Mouse (Mus musculus): ENCODE measurements around the gene Rasl12. TPM values are rescaled to one million over a fixed set of nuclear protein-coding genes. Genes with fewer than 3 reads are reported as not detected.

Gene Rasl12
- polyA plus RNA-seq, 1 experiment from 2014 or later: 11.9 TPM

- no peak overlapping the region for H3K4me3 ChIP-seq
- H3K9ac ChIP-seq: no peak overlapping the region
- peaks cover 4% of the 10 kb centered on the region; the same call in 1 of the 2 replicates for H3K4me1 ChIP-seq
- H3K4me2 ChIP-seq (replicated peaks): no peak overlapping the region
- no peak overlapping the region for H3K27ac ChIP-seq
- H3K27me3 ChIP-seq: peaks cover 41% of the 10 kb centered on the region
- no peaks in the 10 kb centered on the region for H3K9me3 ChIP-seq
- ATAC-seq (ENCODE audit: insufficient number of reproducible peaks, insufficient read depth, low FRiP score, low TSS enrichment): no peak
- no peaks in the 10 kb centered on the region for H3K36me3 ChIP-seq
- 45% methylated on average over 2 of the region's 2 CpGs for WGBS
Observed at GRCm38 (mm10) chr9:65394360-65394759, 3.9 kb upstream of the Rasl12 start.

- Histone ChIP-seq H3K9me3 (no peaks in the 10 kb centered on the region), H3K36me3 (no peaks in the 10 kb centered on the region), H3K27me3 (no peaks in the 10 kb centered on the region), H3K9ac (no peak overlapping the region), H3K4me3 (no peak overlapping the region), H3K27ac (no peak overlapping the region), H3K4me2 (replicated peaks) (no peak overlapping the region), H3K4me1 (peaks cover 4% of the 10 kb centered on the region; the same call in 1 of the 2 replicates)
- 88% methylated on average over 6 of the region's 6 CpGs for WGBS
- ATAC-seq (ENCODE audit: insufficient number of reproducible peaks, insufficient read depth, low FRiP score, low TSS enrichment): no peak
Observed at GRCm38 (mm10) chr9:65399934-65400333, 1.6 kb downstream of the Rasl12 start.

- no peaks in the 10 kb centered on the region for H3K9me3 ChIP-seq
- no peak overlapping the region for H3K4me2 ChIP-seq (replicated peaks)
- 76% methylated on average over 15 of the region's 15 CpGs for WGBS
- H3K4me1 ChIP-seq: no peaks in the 10 kb centered on the region
- no peak overlapping the region for H3K27ac ChIP-seq
- H3K9ac ChIP-seq: no peak overlapping the region
- H3K4me3 ChIP-seq: no peak overlapping the region
- H3K36me3 ChIP-seq: no peaks in the 10 kb centered on the region
- H3K27me3 ChIP-seq: no peaks in the 10 kb centered on the region
- no peak for ATAC-seq (ENCODE audit: insufficient number of reproducible peaks, insufficient read depth, low FRiP score, low TSS enrichment)
Observed at GRCm38 (mm10) chr9:65404331-65405183, 6.3 kb downstream of the Rasl12 start.

- ATAC-seq (ENCODE audit: insufficient number of reproducible peaks, insufficient read depth, low FRiP score, low TSS enrichment): no peak
- no peaks in the 10 kb centered on the region for H3K9me3 ChIP-seq
- 80% methylated on average over 2 of the region's 2 CpGs for WGBS
Observed at GRCm38 (mm10) chr9:65405184-65405449, 6.8 kb downstream of the Rasl12 start.

GRCm38 (mm10) chr9:65407327-65407726 lies 9.0 kb downstream of the Rasl12 start:
- WGBS: 82% methylated on average over 5 of the region's 5 CpGs
- Histone ChIP-seq H3K9ac (no peak overlapping the region), H3K27ac (no peak overlapping the region), H3K27me3 (no peaks in the 10 kb centered on the region), H3K4me2 (replicated peaks) (no peak overlapping the region), H3K36me3 (peaks cover 3% of the 10 kb centered on the region; the same call in 1 of the 2 replicates), H3K4me3 (no peak overlapping the region), H3K4me1 (no peaks in the 10 kb centered on the region), H3K9me3 (no peaks in the 10 kb centered on the region)
- ATAC-seq (ENCODE audit: insufficient number of reproducible peaks, insufficient read depth, low FRiP score, low TSS enrichment): no peak

More at GRCm38 (mm10) chr9:65405184-65405449, 6.8 kb downstream of the Rasl12 start:
- Histone ChIP-seq H3K9ac (no peak overlapping the region), H3K4me2 (replicated peaks) (no peak overlapping the region), H3K4me1 (no peaks in the 10 kb centered on the region), H3K4me3 (no peak overlapping the region), H3K27me3 (no peaks in the 10 kb centered on the region), H3K36me3 (no peaks in the 10 kb centered on the region), H3K27ac (no peak overlapping the region)

- H3K36me3 ChIP-seq: peaks cover 3% of the 10 kb centered on the region; the same call in 1 of the 2 replicates
- ATAC-seq (ENCODE audit: insufficient number of reproducible peaks, insufficient read depth, low FRiP score, low TSS enrichment): no peak
- no peaks in the 10 kb centered on the region for H3K27me3 ChIP-seq
- H3K9me3 ChIP-seq: no peaks in the 10 kb centered on the region
- H3K9ac ChIP-seq: no peak overlapping the region
- no peak overlapping the region for H3K4me3 ChIP-seq
- H3K27ac ChIP-seq: no peak overlapping the region
- 75% methylated on average over 3 of the region's 3 CpGs for WGBS
- H3K4me1 ChIP-seq: no peaks in the 10 kb centered on the region
- H3K4me2 ChIP-seq (replicated peaks): no peak overlapping the region
Observed at GRCm38 (mm10) chr9:65407861-65408260, 9.6 kb downstream of the Rasl12 start.

- H3K9ac ChIP-seq: no peak overlapping the region
- H3K27me3 ChIP-seq: no peaks in the 10 kb centered on the region
- 58% methylated on average over 5 of the region's 5 CpGs for WGBS
- no peak for ATAC-seq (ENCODE audit: insufficient number of reproducible peaks, insufficient read depth, low FRiP score, low TSS enrichment)
- peaks cover 3% of the 10 kb centered on the region; the same call in 1 of the 2 replicates for H3K36me3 ChIP-seq
- H3K9me3 ChIP-seq: no peaks in the 10 kb centered on the region
- H3K4me2 ChIP-seq (replicated peaks): no peak overlapping the region
- no peak overlapping the region for H3K27ac ChIP-seq
- H3K4me3 ChIP-seq: no peak overlapping the region
- no peaks in the 10 kb centered on the region for H3K4me1 ChIP-seq
Observed at GRCm38 (mm10) chr9:65408871-65409295, 10.6 kb downstream of the Rasl12 start.

- no peak overlapping the region for H3K27ac ChIP-seq
- ATAC-seq (ENCODE audit: insufficient number of reproducible peaks, insufficient read depth, low FRiP score, low TSS enrichment): no peak
- H3K4me2 ChIP-seq (replicated peaks): no peak overlapping the region
- no peaks in the 10 kb centered on the region for H3K27me3 ChIP-seq
- H3K36me3 ChIP-seq: peaks cover 3% of the 10 kb centered on the region; the same call in 1 of the 2 replicates
- H3K4me1 ChIP-seq: no peaks in the 10 kb centered on the region
- 91% methylated on average over 8 of the region's 8 CpGs for WGBS
- H3K9me3 ChIP-seq: no peaks in the 10 kb centered on the region
- H3K4me3 ChIP-seq: no peak overlapping the region
- H3K9ac ChIP-seq: no peak overlapping the region
Observed at GRCm38 (mm10) chr9:65410378-65410777, 12.1 kb downstream of the Rasl12 start.

- Histone ChIP-seq H3K27me3 (no peaks in the 10 kb centered on the region), H3K4me1 (no peaks in the 10 kb centered on the region), H3K9me3 (no peaks in the 10 kb centered on the region), H3K36me3 (peaks cover 3% of the 10 kb centered on the region; the same call in 1 of the 2 replicates), H3K4me2 (replicated peaks) (no peak overlapping the region), H3K27ac (no peak overlapping the region), H3K4me3 (no peak overlapping the region), H3K9ac (no peak overlapping the region)
- no peak for ATAC-seq (ENCODE audit: insufficient number of reproducible peaks, insufficient read depth, low FRiP score, low TSS enrichment)
- 63% methylated on average over 3 of the region's 3 CpGs for WGBS
Observed at GRCm38 (mm10) chr9:65411326-65411725, 13.0 kb downstream of the Rasl12 start.

GRCm38 (mm10) chr9:65417738-65418137 lies 19.4 kb downstream of the Rasl12 start:
- Histone ChIP-seq H3K4me2 (replicated peaks) (no peak overlapping the region), H3K4me3 (no peak overlapping the region), H3K27ac (no peak overlapping the region), H3K27me3 (no peaks in the 10 kb centered on the region), H3K9ac (no peak overlapping the region), H3K4me1 (no peaks in the 10 kb centered on the region), H3K9me3 (no peaks in the 10 kb centered on the region), H3K36me3 (no peaks in the 10 kb centered on the region)
- no peak for ATAC-seq (ENCODE audit: insufficient number of reproducible peaks, insufficient read depth, low FRiP score, low TSS enrichment)
- WGBS: 48% methylated on average over 3 of the region's 3 CpGs

GRCm38 (mm10) chr9:65419633-65420032 lies 21.3 kb downstream of the Rasl12 start:
- ATAC-seq (ENCODE audit: insufficient number of reproducible peaks, insufficient read depth, low FRiP score, low TSS enrichment): no peak
- Histone ChIP-seq H3K4me1 (no peaks in the 10 kb centered on the region), H3K4me3 (no peak overlapping the region), H3K9ac (no peak overlapping the region), H3K27me3 (no peaks in the 10 kb centered on the region), H3K36me3 (no peaks in the 10 kb centered on the region), H3K4me2 (replicated peaks) (no peak overlapping the region), H3K27ac (no peak overlapping the region), H3K9me3 (no peaks in the 10 kb centered on the region)
- 77% methylated on average over 3 of the region's 3 CpGs for WGBS

GRCm38 (mm10) chr9:65422760-65423501 lies 24.6 kb downstream of the Rasl12 start, which contains the start of gene Slc51b:
Slc51b (minus strand) TSS chr9:65422955.
- no peaks in the 10 kb centered on the region for H3K27me3 ChIP-seq
- no peaks in the 10 kb centered on the region for H3K9me3 ChIP-seq
- no peak for ATAC-seq (ENCODE audit: insufficient number of reproducible peaks, insufficient read depth, low FRiP score, low TSS enrichment)
- H3K4me1 ChIP-seq: no peaks in the 10 kb centered on the region
- no peak within 1 kb of the TSS for H3K27ac ChIP-seq
- H3K36me3 ChIP-seq: no peaks in the 10 kb centered on the region
- H3K4me2 ChIP-seq (replicated peaks): no peak within 1 kb of the TSS
- H3K4me3 ChIP-seq: no peak within 1 kb of the TSS
- WGBS: 78% methylated on average over 11 of the region's 11 CpGs
- H3K9ac ChIP-seq: no peak within 1 kb of the TSS

Data from embryonic facial prominence, embryonic 12.5 days (tissue).